Mouse (Mus musculus) MEL (cell line): ENCODE measurements at regions not wholly inside any gene's neighbourhood (a gene's known extent, or its start where the extent isn't known, plus 50 kb on each side); places are given as distances from the start of the nearest gene placed in this dataset.

Experiments
- DNase-seq: peaks from one replicate; pipeline ENCODE4 v3.0.0; 2011; ENCODE audit warnings: low read depth, low spot score
- H3K27ac ChIP-seq: 2 replicates; pipeline ENCODE4 v1.5.1; 2012; ENCODE audit warnings: low read depth, mild to moderate bottlenecking, control low read depth, low read length, moderate library complexity; ENCODE audit not compliant: control insufficient read depth
- H3K27me3 ChIP-seq, 2 experiments: fragments of 150-350 bp in 1 of 2; sonication (generic) in 1 of 2; 2 replicates each; pipeline ENCODE4 v1.6.1; 2012; ENCODE audit warnings: low read length in 2 of 2, mild to moderate bottlenecking in 2 of 2, improper control_type of control experiment in 1 of 2, moderate library complexity in 1 of 2; ENCODE audit not compliant: insufficient read depth in 2 of 2, control insufficient read depth in 1 of 2
- H3K36me3 ChIP-seq, 2 experiments: 2 replicates each; pipeline ENCODE4 v1.6.1; 2012 to 2014; ENCODE audit warnings: low read length in 2 of 2, improper control_type of control experiment in 1 of 2, inconsistent platforms in 1 of 2, mild to moderate bottlenecking in 1 of 2; ENCODE audit not compliant: insufficient read depth in 2 of 2, control insufficient read depth in 1 of 2
- H3K4me1 ChIP-seq, 2 experiments: fragments of 150-350 bp in 1 of 2; sonication (generic) in 1 of 2; 2 replicates each; pipeline ENCODE4 v1.6.1; 2012; ENCODE audit warnings: low read length in 2 of 2, improper control_type of control experiment in 1 of 2, mild to moderate bottlenecking in 1 of 2; ENCODE audit not compliant: insufficient read depth in 2 of 2, control insufficient read depth in 1 of 2
- H3K4me3 ChIP-seq, 2 experiments: fragments of 150-350 bp in 1 of 2; sonication (generic) in 1 of 2; 2 replicates each; pipeline ENCODE4 v1.5.1; 2012; ENCODE audit warnings: low read depth in 2 of 2, low read length in 2 of 2, mild to moderate bottlenecking in 2 of 2, moderate library complexity in 2 of 2, control low read depth in 1 of 2, improper control_type of control experiment in 1 of 2; ENCODE audit not compliant: control insufficient read depth in 1 of 2, insufficient read depth in 1 of 2
- H3K79me2 ChIP-seq: 2 replicates; pipeline ENCODE4 v1.6.1; 2012; ENCODE audit warnings: mild to moderate bottlenecking, low read length, moderate library complexity; ENCODE audit not compliant: control insufficient read depth, poor library complexity, insufficient read depth
- H3K9ac ChIP-seq: 2 replicates; pipeline ENCODE4 v1.6.1; 2012; ENCODE audit warnings: low read depth, mild to moderate bottlenecking, control low read depth, low read length, moderate library complexity; ENCODE audit not compliant: control insufficient read depth, poor library complexity, severe bottlenecking
- H3K9me3 ChIP-seq: fragments of 150-350 bp; sonication (generic); replicated peaks from 2 replicates; pipeline ENCODE4 v1.6.1; 2012; ENCODE audit warnings: mild to moderate bottlenecking, low read length, improper control_type of control experiment, moderate library complexity; ENCODE audit not compliant: insufficient read depth
- CTCF ChIP-seq, 3 experiments: IDR thresholded peaks in 2 of 3; conservative IDR thresholded peaks in 1 of 3; 2 replicates each; pipeline ENCODE4 v1.5.1; 2011 to 2012; ENCODE audit warnings: low read length in 3 of 3, low read depth in 2 of 3, mild to moderate bottlenecking in 2 of 3, improper control_type of control experiment in 1 of 3, inconsistent platforms in 1 of 3, mixed read lengths in 1 of 3, moderate library complexity in 1 of 3; ENCODE audit not compliant: control insufficient read depth in 1 of 3, insufficient read depth in 1 of 3, poor library complexity in 1 of 3, severe bottlenecking in 1 of 3
- EP300 ChIP-seq, 2 experiments: IDR thresholded peaks; 2 replicates each; pipeline ENCODE4 v1.6.1; 2011; ENCODE audit warnings: improper control_type of control experiment in 2 of 2, low read length in 2 of 2, low read depth in 1 of 2, mild to moderate bottlenecking in 1 of 2
- ETS1 ChIP-seq: IDR thresholded peaks from 2 replicates; pipeline ENCODE4 v1.6.1; 2012; ENCODE audit warnings: low read depth, mild to moderate bottlenecking, inconsistent platforms, low read length, improper control_type of control experiment, moderate library complexity
- GABPA ChIP-seq: IDR thresholded peaks from 2 replicates; pipeline ENCODE4 v1.6.1; 2012; ENCODE audit warnings: low read depth, mild to moderate bottlenecking, inconsistent platforms, low read length, improper control_type of control experiment, moderate library complexity
- GATA1 ChIP-seq: IDR thresholded peaks from 2 replicates; pipeline ENCODE4 v1.6.1; 2011; ENCODE audit warnings: low read depth, low read length, improper control_type of control experiment
- HCFC1 ChIP-seq: IDR thresholded peaks from 2 replicates; pipeline ENCODE4 v1.6.1; 2012; ENCODE audit warnings: low read depth, mild to moderate bottlenecking, inconsistent platforms, low read length, improper control_type of control experiment, moderate library complexity
- MAFK ChIP-seq: IDR thresholded peaks from 2 replicates; pipeline ENCODE4 v1.6.1; 2011; ENCODE audit warnings: low read depth, mild to moderate bottlenecking, low read length, improper control_type of control experiment, borderline replicate concordance
- MYB ChIP-seq: IDR thresholded peaks from 2 replicates; pipeline ENCODE4 v1.6.1; 2011; ENCODE audit warnings: mild to moderate bottlenecking, low read depth, low read length, improper control_type of control experiment
- NELFE ChIP-seq: IDR thresholded peaks from 2 replicates; pipeline ENCODE4 v1.6.1; 2011; ENCODE audit warnings: low read depth, low read length, improper control_type of control experiment
- NRF1 ChIP-seq: IDR thresholded peaks from 2 replicates; pipeline ENCODE4 v1.6.1; 2014; ENCODE audit warnings: low read depth, mild to moderate bottlenecking, inconsistent platforms, low read length, improper control_type of control experiment, moderate library complexity; ENCODE audit not compliant: poor library complexity, insufficient read depth, severe bottlenecking
- SMC3 ChIP-seq: IDR thresholded peaks from 2 replicates; pipeline ENCODE4 v1.6.1; 2011; ENCODE audit warnings: low read depth, low read length, improper control_type of control experiment
- TAL1 ChIP-seq: IDR thresholded peaks from 2 replicates; pipeline ENCODE4 v1.6.1; 2012; ENCODE audit warnings: mild to moderate bottlenecking, inconsistent platforms, low read length, moderate library complexity, mixed read lengths
- TCF12 ChIP-seq: IDR thresholded peaks from 2 replicates; pipeline ENCODE4 v1.6.1; 2014; ENCODE audit warnings: low read depth, mild to moderate bottlenecking, inconsistent platforms, low read length, improper control_type of control experiment, moderate library complexity
- ZKSCAN1 ChIP-seq: IDR thresholded peaks from 2 replicates; pipeline ENCODE4 v1.6.1; 2012; ENCODE audit warnings: low read depth, mild to moderate bottlenecking, inconsistent platforms, low read length, improper control_type of control experiment, moderate library complexity
- ZMIZ1 ChIP-seq: IDR thresholded peaks from 2 replicates; pipeline ENCODE4 v1.6.1; 2012; ENCODE audit warnings: low read depth, mild to moderate bottlenecking, inconsistent platforms, low read length, improper control_type of control experiment, moderate library complexity

- H3K36me3 ChIP-seq = no peaks in the 10 kb centered on the region
- no peaks in the 10 kb centered on the region for H3K4me1 ChIP-seq
- TF ChIP-seq EP300 (IDR thresholded peaks at IDR 0.05; ENCODE audit: low read depth in 1 of 2, low read length in 2 of 2) = no peak
- no peak for TF ChIP-seq TAL1
- no peak for TF ChIP-seq CTCF (IDR thresholded peaks at IDR 0.05 in 2 of 3, conservative IDR thresholded peaks at IDR 0.05 in 1 of 3; ENCODE audit: control insufficient read depth in 1 of 3, insufficient read depth in 1 of 3, low read depth in 2 of 3, low read length in 3 of 3, poor library complexity in 1 of 3, severe bottlenecking in 1 of 3)
- no peak for TF ChIP-seq TCF12
- TF ChIP-seq NELFE = no peak
- TF ChIP-seq GATA1 = no peak
- no peak for TF ChIP-seq SMC3
- no peak for TF ChIP-seq ETS1
- TF ChIP-seq NRF1 = no peak
- H3K4me3 ChIP-seq = no peak overlapping the region
- no peak overlapping the region for H3K27ac ChIP-seq
- H3K27me3 ChIP-seq = peaks cover 0 to 2% of the 10 kb centered on the region in 2 experiments; a peak in 2 of 4 replicates
- no peaks in the 10 kb centered on the region for H3K79me2 ChIP-seq
- no peaks in the 10 kb centered on the region for H3K9me3 ChIP-seq
- no peak overlapping the region for H3K9ac ChIP-seq
- no peak for DNase-seq
These were observed 79.4 kb downstream of the Nkx2-1 start for GRCm38 (mm10) chr12:56457356-56457755.

DNA sequence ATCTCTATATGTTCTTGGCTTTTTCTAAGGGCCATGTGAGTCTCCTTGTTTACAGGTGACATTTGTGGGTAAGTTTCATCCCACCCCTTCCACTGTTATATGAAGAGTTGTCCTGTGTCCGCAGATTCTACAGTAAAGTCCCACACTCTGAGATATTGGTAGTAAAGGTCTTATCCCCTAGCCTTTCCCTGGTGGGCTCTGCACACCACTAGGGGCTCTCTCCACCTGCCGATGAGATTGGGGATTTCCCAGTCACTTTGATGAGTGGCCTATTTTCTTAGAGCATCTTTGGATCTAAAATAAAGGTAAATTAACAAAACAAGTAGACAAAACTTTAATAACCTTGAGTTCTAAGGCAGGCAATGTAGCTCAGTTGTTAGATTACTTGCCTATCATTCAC, 86.4 kb downstream of the Nkx2-1 start:
- Histone ChIP-seq H3K4me3 (no peak overlapping the region), H3K36me3 (no peaks in the 10 kb centered on the region)
- TF ChIP-seq GABPA (no peak), MYB (no peak), MAFK (no peak), ZKSCAN1 (no peak), TCF12 (no peak), CTCF (IDR thresholded peaks at IDR 0.05 in 2 of 3, conservative IDR thresholded peaks at IDR 0.05 in 1 of 3; ENCODE audit: control insufficient read depth in 1 of 3, insufficient read depth in 1 of 3, low read depth in 2 of 3, low read length in 3 of 3, poor library complexity in 1 of 3, severe bottlenecking in 1 of 3) (no peak), ETS1 (no peak), HCFC1 (no peak), ZMIZ1 (no peak)
- TF ChIP-seq, all 39 proteins: peak for 0
- no peak for DNase-seq
- no peaks in the 10 kb centered on the region for H3K79me2 ChIP-seq
- H3K9me3 ChIP-seq = no peaks in the 10 kb centered on the region
- H3K27ac ChIP-seq = no peak overlapping the region
- no peak overlapping the region for H3K9ac ChIP-seq
- H3K27me3 ChIP-seq = peaks cover 0 to 2% of the 10 kb centered on the region in 2 experiments; a peak in 2 of 4 replicates
- no peaks in the 10 kb centered on the region for H3K4me1 ChIP-seq
